Mouse (Mus musculus) cerebellum, adult 11 months (tissue): ENCODE data around the gene Tbl2.

Experiments used
- DNase-seq: peaks from one replicate; pipeline ENCODE4 v3.0.0; 2022

The Tbl2 gene

DNA sequence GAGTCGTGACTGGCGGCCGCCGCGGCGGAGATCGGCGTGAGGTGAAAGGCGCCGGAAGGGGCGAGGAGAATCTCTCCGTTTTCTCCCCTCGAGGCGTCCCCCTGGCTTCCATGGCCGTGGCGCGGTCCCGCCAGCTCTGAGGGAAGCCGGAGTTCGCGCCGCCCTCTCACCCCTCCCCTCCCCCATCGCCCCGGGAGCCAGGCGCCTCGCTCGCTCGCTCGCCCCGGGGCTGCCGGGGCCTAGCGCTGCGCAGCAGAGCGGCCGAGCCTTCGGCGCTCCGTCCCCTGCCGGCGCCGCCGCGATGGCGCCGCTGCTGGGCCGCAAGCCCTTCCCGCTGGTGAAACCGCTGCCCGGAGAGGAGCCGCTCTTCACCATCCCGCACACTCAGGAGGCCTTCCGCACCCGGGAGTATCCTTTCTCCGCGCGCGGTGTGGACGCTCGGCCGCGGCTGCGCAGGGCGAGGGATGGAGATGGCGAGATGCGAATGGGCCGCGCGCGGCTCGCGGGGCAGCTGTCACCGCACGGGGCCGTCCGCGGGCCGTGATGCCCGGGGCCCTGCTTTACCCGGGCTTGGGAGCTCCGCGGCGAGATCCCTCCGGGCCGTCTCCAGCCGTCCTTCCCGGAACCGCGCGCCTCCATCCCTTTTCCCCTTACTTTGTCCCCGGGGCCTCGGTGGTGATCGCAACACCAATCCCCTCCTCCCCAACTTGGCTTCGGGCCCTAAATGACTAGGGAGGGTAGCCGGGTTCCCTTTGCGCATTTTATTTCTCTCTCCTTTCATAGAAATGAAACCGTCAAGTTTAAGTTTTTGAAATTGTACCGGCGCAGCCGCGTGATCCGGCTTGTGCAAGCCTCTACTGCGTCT, 38.1 kb downstream of the Tbl2 start:
- DNase-seq: peak; percentile 58

DNA sequence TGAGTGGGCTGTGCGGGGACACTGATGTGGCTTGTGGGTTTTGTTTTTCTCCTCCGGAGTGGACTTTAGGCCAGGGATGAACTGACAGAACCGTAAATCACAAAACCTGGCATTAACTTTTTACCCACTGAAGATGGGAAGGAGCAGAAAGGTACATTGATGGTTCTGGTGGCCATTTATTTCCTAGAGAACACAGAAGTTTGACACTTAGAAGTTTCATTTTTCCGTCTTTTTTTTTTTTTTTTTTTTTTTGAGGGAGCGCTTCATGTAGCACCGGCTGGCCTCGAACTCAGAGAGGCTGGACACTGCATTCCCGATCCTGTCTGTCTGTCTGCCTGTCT, 38.7 kb downstream of the Tbl2 start:
- DNase-seq: no peak

DNA sequence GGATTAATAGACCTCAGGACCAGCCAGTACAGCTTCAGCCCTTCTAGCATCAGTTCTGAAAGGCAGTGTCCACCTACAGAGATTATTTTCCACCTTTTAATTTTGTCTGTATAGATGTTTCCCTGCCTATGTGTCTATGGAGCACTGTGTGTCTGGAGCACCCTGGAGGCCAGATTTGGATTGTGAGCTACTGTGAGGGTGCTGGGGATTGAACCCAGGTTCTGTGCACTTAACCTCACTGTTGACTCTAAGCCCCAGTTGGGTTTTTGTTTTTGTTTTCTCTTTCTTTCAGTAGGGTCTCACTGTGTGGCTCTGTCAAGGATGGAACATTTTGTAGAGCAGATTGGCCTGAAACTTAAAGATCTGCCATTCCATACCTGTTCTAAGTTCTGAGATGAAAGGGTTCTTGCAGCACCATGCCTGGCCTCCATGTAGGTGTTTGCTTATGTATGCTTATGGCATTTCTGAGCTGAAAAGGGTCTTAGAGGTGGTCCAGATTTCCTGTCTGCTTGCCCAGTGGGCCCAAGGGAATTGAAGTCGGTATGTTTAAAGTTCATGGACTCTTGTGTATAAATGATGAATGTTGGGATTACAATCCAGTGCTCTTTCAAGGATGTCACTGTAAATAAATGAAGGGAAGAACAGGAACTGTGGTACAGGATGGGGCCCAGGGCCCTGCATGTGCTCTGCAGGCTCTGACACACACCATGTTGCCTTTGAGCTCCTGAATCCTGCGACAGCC, 40.0 kb downstream of the Tbl2 start:
- no peak for DNase-seq

- DNase-seq: peak; percentile 67
These were observed 42.2 kb downstream of the Tbl2 start for GRCm38 (mm10) chr5:135191620-135192019.

DNA sequence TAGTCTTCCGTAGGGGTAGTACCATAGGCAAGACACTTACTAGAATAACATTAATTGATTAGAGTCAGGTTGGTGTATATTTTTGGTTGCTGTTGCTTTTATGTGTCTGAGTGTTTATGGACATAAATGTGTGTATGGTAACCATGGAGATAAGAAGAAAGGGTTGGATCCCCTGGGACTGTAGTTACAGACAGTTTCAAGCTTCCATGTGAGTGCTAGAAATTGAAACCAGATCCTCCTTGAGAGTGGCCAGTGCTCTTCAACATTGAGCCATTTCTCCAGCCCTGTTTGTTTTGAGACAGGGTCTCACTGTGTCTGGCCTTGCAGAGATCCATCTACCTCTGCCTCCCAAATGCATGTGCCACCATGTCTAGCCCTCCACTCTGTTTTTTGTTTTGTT, 43.0 kb downstream of the Tbl2 start:
- DNase-seq: no peak

- no peak for DNase-seq
These were observed 46.9 kb downstream of the Tbl2 start for GRCm38 (mm10) chr5:135196367-135196766.

GRCm38 (mm10) chr5:135202763-135203162, 53.3 kb downstream of the Tbl2 start:
- DNase-seq: no peak

- DNase-seq: no peak
These were observed 58.7 kb downstream of the Tbl2 start for GRCm38 (mm10) chr5:135208197-135208596.
